ENCODE assay signal across 19 mouse cellular contexts in the genomic region with DNA sequence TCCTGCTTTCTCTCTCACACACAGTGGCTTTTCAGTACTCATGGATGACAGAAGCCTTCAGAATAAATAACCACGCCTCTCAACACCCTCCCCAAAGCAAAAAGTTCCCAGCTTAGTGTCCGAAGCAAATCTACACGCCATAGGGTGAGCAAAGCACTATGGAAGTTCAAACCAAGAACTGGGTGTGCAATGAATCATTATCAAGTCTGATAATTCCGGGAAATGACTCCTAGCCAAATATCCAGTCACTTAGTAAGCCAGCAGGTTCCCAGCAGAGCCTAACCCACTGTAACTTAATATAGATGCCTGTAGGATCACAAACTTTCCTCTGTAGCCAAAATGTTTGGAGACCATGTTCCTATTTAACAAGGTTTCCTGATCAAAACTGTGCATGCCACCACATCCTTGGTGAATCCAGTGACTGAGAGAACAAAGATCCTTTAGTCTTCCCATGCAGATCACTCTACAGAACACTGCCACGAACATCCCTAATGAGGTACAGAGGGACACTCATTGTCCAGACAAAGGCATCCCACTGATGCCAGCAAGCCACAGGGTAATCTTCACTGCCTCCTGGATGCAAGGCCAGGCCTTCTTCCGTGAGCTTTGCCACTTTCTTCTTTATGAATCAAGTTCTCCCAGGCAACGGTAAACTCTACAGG. TPM values are rescaled to one million over a fixed set of nuclear protein-coding genes. Genes with fewer than 3 reads are reported as not detected.
"Had no signal": no experiment of that assay in that cellular context is flagged by ENCODE, and none has a peak within 500 bp of the region (broad histone marks: within the 10 kb centered on the region; RNA-seq: fewer than 3 reads in every experiment).

No protein-coding gene starts in this region.

- H3K9ac ChIP-seq: kidney, embryonic 15.5 days; limb, embryonic 15.5 days; liver, embryonic 12.5 days; lung, embryonic 15.5 days; midbrain, embryonic 15.5 days; neural tube, embryonic 13.5 days had no signal

- H3K36me3 ChIP-seq: kidney, embryonic 15.5 days; limb, embryonic 15.5 days; liver, embryonic 12.5 days; lung, embryonic 15.5 days; midbrain, embryonic 15.5 days; neural tube, embryonic 13.5 days had no signal

- H3K4me1 ChIP-seq: kidney, embryonic 15.5 days; limb, embryonic 15.5 days; liver, embryonic 12.5 days; lung, embryonic 15.5 days; megakaryocyte, embryonic 14.5 days; midbrain, embryonic 15.5 days; neural tube, embryonic 13.5 days had no signal

- ATAC-seq: liver, embryonic 12.5 days; midbrain, embryonic 15.5 days had no signal

- DNase-seq: kidney, adult 18-20 months; kidney, postnatal 14 days; left cerebral cortex, postnatal 4 days; lung, postnatal 14 days; right cerebral cortex, adult 18-20 months; right cerebral cortex, postnatal 25 days; thymus, postnatal 4 days had no signal

- H3K4me3 ChIP-seq: kidney, embryonic 15.5 days; limb, embryonic 15.5 days; liver, embryonic 12.5 days; lung, embryonic 15.5 days; megakaryocyte, embryonic 14.5 days; midbrain, embryonic 15.5 days; neural tube, embryonic 13.5 days had no signal

- H3K27ac ChIP-seq: kidney, embryonic 15.5 days; limb, embryonic 15.5 days; liver, embryonic 12.5 days; lung, embryonic 15.5 days; macrophage; midbrain, embryonic 15.5 days; neural tube, embryonic 13.5 days; stomach, postnatal 0 days had no signal

- H3K9me3 ChIP-seq: kidney, embryonic 15.5 days; limb, embryonic 15.5 days; liver, embryonic 12.5 days; lung, embryonic 15.5 days; midbrain, embryonic 15.5 days; neural tube, embryonic 13.5 days had no signal

- H3K27me3 ChIP-seq: kidney, embryonic 15.5 days; limb, embryonic 15.5 days; liver, embryonic 12.5 days; lung, embryonic 15.5 days; midbrain, embryonic 15.5 days; neural tube, embryonic 13.5 days had no signal

- H3K4me2 ChIP-seq: kidney, embryonic 15.5 days; limb, embryonic 15.5 days; liver, embryonic 12.5 days; lung, embryonic 15.5 days; midbrain, embryonic 11.5 days; midbrain, embryonic 15.5 days; neural tube, embryonic 13.5 days had no signal

RNA-seq across cellular contexts. Expression of a gene that starts 5.9 kb away (rescaled TPM):
- polyA plus RNA-seq: kidney, embryonic 15.5 days; limb, embryonic 15.5 days; liver, embryonic 12.5 days; liver, embryonic 16.5 days; lung, embryonic 15.5 days; macrophage; midbrain, embryonic 11.5 days; midbrain, embryonic 15.5 days; neural tube, embryonic 13.5 days; small intestine, adult 2 months; stomach, postnatal 0 days had no signal

RNA-seq across cellular contexts. Expression of a gene that starts 7.7 kb away (rescaled TPM):
- polyA plus RNA-seq: kidney, embryonic 15.5 days; limb, embryonic 15.5 days; liver, embryonic 12.5 days; liver, embryonic 16.5 days; lung, embryonic 15.5 days; macrophage; midbrain, embryonic 11.5 days; midbrain, embryonic 15.5 days; neural tube, embryonic 13.5 days; small intestine, adult 2 months; stomach, postnatal 0 days had no signal

RNA-seq across cellular contexts. Expression of a gene that starts 19.6 kb away (rescaled TPM):
- polyA plus RNA-seq: kidney, embryonic 15.5 days; limb, embryonic 15.5 days; liver, embryonic 12.5 days; liver, embryonic 16.5 days; lung, embryonic 15.5 days; macrophage; midbrain, embryonic 11.5 days; midbrain, embryonic 15.5 days; neural tube, embryonic 13.5 days; small intestine, adult 2 months; stomach, postnatal 0 days had no signal

RNA-seq across cellular contexts. Expression of a gene that starts 54.8 kb away (rescaled TPM):
- polyA plus RNA-seq: limb, embryonic 15.5 days; liver, embryonic 16.5 days; macrophage; midbrain, embryonic 11.5 days; midbrain, embryonic 15.5 days; neural tube, embryonic 13.5 days; small intestine, adult 2 months had no signal

RNA-seq across cellular contexts. Expression of a gene that starts 57.8 kb away (rescaled TPM):
- polyA plus RNA-seq: kidney, embryonic 15.5 days; limb, embryonic 15.5 days; liver, embryonic 12.5 days; liver, embryonic 16.5 days; lung, embryonic 15.5 days; macrophage; midbrain, embryonic 11.5 days; midbrain, embryonic 15.5 days; neural tube, embryonic 13.5 days; small intestine, adult 2 months; stomach, postnatal 0 days had no signal
